Mouse (Mus musculus): Measurements from ENCODE around the gene Zranb1. TPM values are rescaled to one million over a fixed set of nuclear protein-coding genes. Genes with fewer than 3 reads are reported as not detected.
A peak's percentile ranks its signal among the peaks of the same experiment; 100 is the strongest.

The Zranb1 gene
- polyA plus RNA-seq, 1 experiment from 2014 or later = 9.9 TPM

- H3K4me3 ChIP-seq = no peak overlapping the region
- no peaks in the 10 kb centered on the region for H3K27me3 ChIP-seq (ENCODE audit: poor library complexity, severe bottlenecking)
- H3K27ac ChIP-seq = 0 out of 2 replicates have a peak overlapping the region, but pooled peaks have one; percentile 2
- peaks cover 68% of the 10 kb centered on the region for H3K4me1 ChIP-seq
- no peak for DNase-seq (ENCODE audit: extremely low spot score, low spot score)
- no peaks in the 10 kb centered on the region for H3K9me3 ChIP-seq
- H3K36me3 ChIP-seq (replicated peaks) = peaks cover 64% of the 10 kb centered on the region
- WGBS = 91% methylated on average over 3 of the region's 3 CpGs
These were observed 79.5 kb downstream of the Zranb1 start for GRCm38 (mm10) chr7:133010477-133010876.

- Histone ChIP-seq H3K4me1 (peaks cover 72% of the 10 kb centered on the region), H3K4me3 (no peak overlapping the region), H3K9me3 (no peaks in the 10 kb centered on the region), H3K36me3 (replicated peaks) (peaks cover 60% of the 10 kb centered on the region), H3K27me3 (ENCODE audit: poor library complexity, severe bottlenecking) (no peaks in the 10 kb centered on the region), H3K27ac (peak overlapping the region; percentile 2; the same call in 1 of the 2 replicates)
- DNase-seq (ENCODE audit: extremely low spot score, low spot score) = no peak
- 83% methylated on average over 5 of the region's 5 CpGs for WGBS
These were observed 80.2 kb downstream of the Zranb1 start for GRCm38 (mm10) chr7:133011191-133011590.

- DNase-seq (ENCODE audit: extremely low spot score, low spot score) = no peak
- Histone ChIP-seq H3K9me3 (no peaks in the 10 kb centered on the region), H3K27me3 (ENCODE audit: poor library complexity, severe bottlenecking) (no peaks in the 10 kb centered on the region), H3K27ac (no peak overlapping the region), H3K4me3 (no peak overlapping the region), H3K36me3 (replicated peaks) (peaks cover 60% of the 10 kb centered on the region), H3K4me1 (peaks cover 76% of the 10 kb centered on the region)
- WGBS = 61% methylated on average over 4 of the region's 4 CpGs
These were observed 80.7 kb downstream of the Zranb1 start for GRCm38 (mm10) chr7:133011611-133012010.

- WGBS = 82% methylated on average over 14 of the region's 14 CpGs
- Histone ChIP-seq H3K9me3 (no peaks in the 10 kb centered on the region), H3K4me1 (peaks cover 81% of the 10 kb centered on the region), H3K27ac (peak overlapping the region; percentile 40; the same call in 1 of the 2 replicates), H3K27me3 (ENCODE audit: poor library complexity, severe bottlenecking) (no peaks in the 10 kb centered on the region), H3K36me3 (replicated peaks) (peaks cover 55% of the 10 kb centered on the region), H3K4me3 (no peak overlapping the region)
- no peak for DNase-seq (ENCODE audit: extremely low spot score, low spot score)
These were observed 81.9 kb downstream of the Zranb1 start for GRCm38 (mm10) chr7:133012637-133013366.

GRCm38 (mm10) chr7:133013923-133014322 lies 83.0 kb downstream of the Zranb1 start:
- Histone ChIP-seq H3K36me3 (replicated peaks) (peaks cover 48% of the 10 kb centered on the region), H3K4me1 (peaks cover 82% of the 10 kb centered on the region), H3K27ac (peak overlapping the region; percentile 80), H3K4me3 (no peak overlapping the region), H3K27me3 (ENCODE audit: poor library complexity, severe bottlenecking) (no peaks in the 10 kb centered on the region), H3K9me3 (no peaks in the 10 kb centered on the region)
- WGBS = 89% methylated on average over 10 of the region's 10 CpGs
- no peak for DNase-seq (ENCODE audit: extremely low spot score, low spot score)

- H3K9me3 ChIP-seq = no peaks in the 10 kb centered on the region
- DNase-seq (ENCODE audit: extremely low spot score, low spot score) = no peak
- peaks cover 43% of the 10 kb centered on the region for H3K36me3 ChIP-seq (replicated peaks)
- peak overlapping the region; percentile 80 for H3K27ac ChIP-seq
- H3K27me3 ChIP-seq (ENCODE audit: poor library complexity, severe bottlenecking) = no peaks in the 10 kb centered on the region
- H3K4me1 ChIP-seq = peaks cover 87% of the 10 kb centered on the region
- WGBS = 93% methylated on average over 14 of the region's 14 CpGs
- no peak overlapping the region for H3K4me3 ChIP-seq
These were observed 83.7 kb downstream of the Zranb1 start for GRCm38 (mm10) chr7:133014631-133015030.

- peaks cover 94% of the 10 kb centered on the region for H3K4me1 ChIP-seq
- peak; percentile 33 for DNase-seq (ENCODE audit: extremely low spot score, low spot score)
- H3K4me3 ChIP-seq = peak overlapping the region; percentile 21
- H3K36me3 ChIP-seq (replicated peaks) = peaks cover 34% of the 10 kb centered on the region
- H3K27me3 ChIP-seq (ENCODE audit: poor library complexity, severe bottlenecking) = no peaks in the 10 kb centered on the region
- no peaks in the 10 kb centered on the region for H3K9me3 ChIP-seq
- H3K27ac ChIP-seq = peak overlapping the region; percentile 80
- 31% methylated on average over 7 of the region's 7 CpGs for WGBS
These were observed 84.6 kb downstream of the Zranb1 start for GRCm38 (mm10) chr7:133015416-133016070.

GRCm38 (mm10) chr7:133018961-133019360 lies 88.0 kb downstream of the Zranb1 start:
- peaks cover 31% of the 10 kb centered on the region for H3K36me3 ChIP-seq (replicated peaks)
- peaks cover 78% of the 10 kb centered on the region for H3K4me1 ChIP-seq
- H3K27me3 ChIP-seq (ENCODE audit: poor library complexity, severe bottlenecking) = no peaks in the 10 kb centered on the region
- no peak for DNase-seq (ENCODE audit: extremely low spot score, low spot score)
- no peaks in the 10 kb centered on the region for H3K9me3 ChIP-seq
- WGBS = 77% methylated on average over 7 of the region's 7 CpGs
- H3K27ac ChIP-seq = peak overlapping the region; percentile 4; the same call in 1 of the 2 replicates
- no peak overlapping the region for H3K4me3 ChIP-seq

- no peak for DNase-seq (ENCODE audit: extremely low spot score, low spot score)
- WGBS = 40% methylated on average over 6 of the region's 6 CpGs
- peaks cover 72% of the 10 kb centered on the region for H3K4me1 ChIP-seq
These were observed 88.6 kb downstream of the Zranb1 start for GRCm38 (mm10) chr7:133019481-133020020.

GRCm38 (mm10) chr7:133024694-133025093 lies 93.8 kb downstream of the Zranb1 start:
- Histone ChIP-seq H3K36me3 (replicated peaks) (peaks cover 45% of the 10 kb centered on the region), H3K27ac (no peak overlapping the region), H3K4me3 (no peak overlapping the region), H3K4me1 (peaks cover 70% of the 10 kb centered on the region), H3K27me3 (ENCODE audit: poor library complexity, severe bottlenecking) (no peaks in the 10 kb centered on the region), H3K9me3 (no peaks in the 10 kb centered on the region)
- 62% methylated on average over 1 of the region's 1 CpGs for WGBS
- DNase-seq (ENCODE audit: extremely low spot score, low spot score) = no peak

More at GRCm38 (mm10) chr7:133019481-133020020, 88.6 kb downstream of the Zranb1 start:
- Histone ChIP-seq H3K27me3 (ENCODE audit: poor library complexity, severe bottlenecking) (no peaks in the 10 kb centered on the region), H3K9me3 (no peaks in the 10 kb centered on the region), H3K27ac (0 out of 2 replicates have a peak overlapping the region, but pooled peaks have one; percentile 4), H3K36me3 (replicated peaks) (peaks cover 29% of the 10 kb centered on the region), H3K4me3 (no peak overlapping the region)

- Histone ChIP-seq H3K27ac (no peak overlapping the region), H3K4me3 (no peak overlapping the region), H3K4me1 (peaks cover 53% of the 10 kb centered on the region), H3K27me3 (ENCODE audit: poor library complexity, severe bottlenecking) (no peaks in the 10 kb centered on the region), H3K36me3 (replicated peaks) (peaks cover 47% of the 10 kb centered on the region), H3K9me3 (no peaks in the 10 kb centered on the region)
- 94% methylated on average over 4 of the region's 4 CpGs for WGBS
- no peak for DNase-seq (ENCODE audit: extremely low spot score, low spot score)
These were observed 97.0 kb downstream of the Zranb1 start for GRCm38 (mm10) chr7:133027930-133028329.

- Histone ChIP-seq H3K27ac (no peak overlapping the region), H3K4me1 (peaks cover 63% of the 10 kb centered on the region), H3K27me3 (ENCODE audit: poor library complexity, severe bottlenecking) (no peaks in the 10 kb centered on the region), H3K4me3 (no peak overlapping the region), H3K36me3 (replicated peaks) (peaks cover 39% of the 10 kb centered on the region), H3K9me3 (no peaks in the 10 kb centered on the region)
- DNase-seq (ENCODE audit: extremely low spot score, low spot score) = no peak
- WGBS = 93% methylated on average over 8 of the region's 8 CpGs
These were observed 98.1 kb downstream of the Zranb1 start for GRCm38 (mm10) chr7:133029004-133029403.

Measured in forebrain, embryonic 10.5 days (tissue).